Mouse (Mus musculus): ENCODE results near the gene 1700025G04Rik. TPM values are rescaled to one million over a fixed set of nuclear protein-coding genes. Genes with fewer than 3 reads are reported as not detected.
"Not testable (repeated sequence)": the region's sequence is repeated elsewhere in the genome, so short reads cannot be mapped to it uniquely, and the experiment has no call there.

Gene 1700025G04Rik
- total RNA-seq, 2 experiments from 2014 or later = 62.2 to 70.4 TPM

- no peak for DNase-seq (ENCODE audit: low spot score in 2 of 2)
Measured at GRCm38 (mm10) chr1:151863135-151863796, 226.7 kb downstream of the 1700025G04Rik start.

DNA sequence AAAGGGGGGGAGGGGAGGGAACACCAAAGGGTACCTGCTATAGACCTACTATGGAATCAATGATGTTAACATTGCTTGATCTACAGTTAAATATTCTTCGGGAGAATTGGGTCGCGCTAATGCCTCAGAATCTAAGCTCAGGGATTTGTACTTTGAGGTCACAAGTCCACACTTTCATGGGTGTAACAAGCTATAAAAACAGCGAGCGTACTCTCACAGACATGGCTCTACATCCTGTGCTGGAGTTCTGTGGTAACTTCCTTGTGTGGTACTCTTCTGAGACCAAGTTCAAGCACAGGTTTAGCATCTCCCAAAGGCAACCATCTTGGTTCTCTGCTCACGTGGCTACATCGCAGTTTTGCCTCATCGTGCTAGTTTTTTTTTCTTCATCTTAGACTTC lies 227.8 kb downstream of the 1700025G04Rik start:
- DNase-seq (ENCODE audit: low spot score in 2 of 2) = no peak

GRCm38 (mm10) chr1:151861334-151861995 lies 228.5 kb downstream of the 1700025G04Rik start:
- no peak for DNase-seq (ENCODE audit: low spot score in 2 of 2)

DNA sequence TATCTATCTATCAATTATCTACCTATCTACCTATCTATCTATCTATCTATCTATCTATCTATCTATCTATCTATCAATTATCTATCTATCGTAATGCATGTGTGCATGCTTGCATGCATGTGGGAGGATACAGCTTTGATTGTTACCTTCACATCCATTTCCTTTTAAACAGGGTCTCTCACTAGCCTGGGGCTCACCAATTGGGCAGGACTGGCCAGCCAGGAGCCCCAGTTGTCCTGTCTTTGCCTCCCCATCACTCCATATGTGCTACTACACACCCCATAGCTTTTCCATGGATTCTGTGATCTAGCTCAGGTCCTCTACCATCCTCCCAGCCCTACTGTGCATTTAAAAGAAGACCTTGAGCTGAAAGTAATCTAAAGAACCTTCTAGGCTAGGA lies 231.5 kb downstream of the 1700025G04Rik start:
- DNase-seq (ENCODE audit: low spot score in 2 of 2) = no peak

DNA sequence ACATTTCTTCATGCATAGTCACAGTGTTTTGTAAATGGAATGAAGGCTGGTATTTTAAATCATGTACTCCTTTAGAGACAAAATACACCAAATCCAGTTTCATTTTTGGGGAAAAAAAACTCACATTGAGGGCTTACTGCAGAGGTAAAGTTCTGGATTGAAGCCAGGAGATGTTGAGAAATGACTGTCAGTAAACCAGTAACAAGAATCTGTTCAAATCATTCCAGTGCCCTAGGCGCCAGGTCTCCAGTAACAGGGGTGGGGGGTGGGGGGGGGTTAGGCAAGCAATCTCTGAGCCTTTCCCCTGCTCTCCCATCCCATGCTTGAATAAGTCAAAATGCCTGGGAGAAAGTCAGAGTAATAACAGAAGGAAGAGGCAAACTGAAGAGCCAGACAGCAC lies 234.4 kb downstream of the 1700025G04Rik start:
- no peak for DNase-seq (ENCODE audit: low spot score in 2 of 2)

- DNase-seq (ENCODE audit: low spot score in 2 of 2) = no peak
Measured at GRCm38 (mm10) chr1:151851976-151852375, 237.9 kb downstream of the 1700025G04Rik start.

DNA sequence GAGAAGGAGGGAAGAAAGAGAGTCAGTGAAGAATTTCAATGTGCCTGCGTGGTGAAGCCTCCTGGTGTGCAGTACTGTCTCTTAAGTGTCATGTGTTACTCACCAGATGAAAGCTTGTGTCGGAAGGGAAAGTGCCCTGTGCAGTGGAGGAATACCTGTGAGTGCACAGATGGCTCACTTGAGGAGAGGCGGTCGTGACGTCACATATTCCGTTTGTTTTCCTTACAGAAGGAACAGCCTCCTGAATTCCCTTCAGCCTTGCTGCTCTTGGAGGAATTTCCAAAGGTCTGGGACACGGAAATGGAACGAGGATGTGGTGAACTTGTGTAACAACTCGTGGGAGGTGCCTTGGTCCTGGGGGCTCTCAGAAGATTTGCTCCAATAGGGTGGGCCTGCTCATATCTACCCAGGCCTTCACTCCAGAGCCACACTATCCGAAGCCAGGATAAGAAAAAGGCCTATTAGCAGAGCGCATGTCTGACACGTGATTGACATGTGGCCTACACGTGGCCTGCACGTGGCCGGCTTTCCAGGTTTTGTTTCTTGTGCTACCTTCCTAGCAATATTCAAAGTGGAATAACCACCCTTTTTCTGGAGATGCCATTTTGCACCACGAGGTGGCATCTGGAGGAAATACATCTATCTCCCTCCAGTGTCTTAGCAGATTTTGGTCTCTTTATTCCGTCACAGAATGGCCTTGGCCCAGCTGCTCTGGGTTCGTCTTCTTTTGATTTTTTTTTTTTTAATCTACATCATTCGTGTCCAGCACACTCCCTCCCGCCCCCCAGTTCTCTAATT lies 238.7 kb downstream of the 1700025G04Rik start:
- no peak for DNase-seq (ENCODE audit: low spot score in 2 of 2)

- DNase-seq (ENCODE audit: low spot score in 2 of 2) = no peak
Measured at GRCm38 (mm10) chr1:151849993-151850608, 239.8 kb downstream of the 1700025G04Rik start.

GRCm38 (mm10) chr1:151848286-151848685 lies 241.6 kb downstream of the 1700025G04Rik start:
- DNase-seq (ENCODE audit: low spot score in 2 of 2) = no peak

DNA sequence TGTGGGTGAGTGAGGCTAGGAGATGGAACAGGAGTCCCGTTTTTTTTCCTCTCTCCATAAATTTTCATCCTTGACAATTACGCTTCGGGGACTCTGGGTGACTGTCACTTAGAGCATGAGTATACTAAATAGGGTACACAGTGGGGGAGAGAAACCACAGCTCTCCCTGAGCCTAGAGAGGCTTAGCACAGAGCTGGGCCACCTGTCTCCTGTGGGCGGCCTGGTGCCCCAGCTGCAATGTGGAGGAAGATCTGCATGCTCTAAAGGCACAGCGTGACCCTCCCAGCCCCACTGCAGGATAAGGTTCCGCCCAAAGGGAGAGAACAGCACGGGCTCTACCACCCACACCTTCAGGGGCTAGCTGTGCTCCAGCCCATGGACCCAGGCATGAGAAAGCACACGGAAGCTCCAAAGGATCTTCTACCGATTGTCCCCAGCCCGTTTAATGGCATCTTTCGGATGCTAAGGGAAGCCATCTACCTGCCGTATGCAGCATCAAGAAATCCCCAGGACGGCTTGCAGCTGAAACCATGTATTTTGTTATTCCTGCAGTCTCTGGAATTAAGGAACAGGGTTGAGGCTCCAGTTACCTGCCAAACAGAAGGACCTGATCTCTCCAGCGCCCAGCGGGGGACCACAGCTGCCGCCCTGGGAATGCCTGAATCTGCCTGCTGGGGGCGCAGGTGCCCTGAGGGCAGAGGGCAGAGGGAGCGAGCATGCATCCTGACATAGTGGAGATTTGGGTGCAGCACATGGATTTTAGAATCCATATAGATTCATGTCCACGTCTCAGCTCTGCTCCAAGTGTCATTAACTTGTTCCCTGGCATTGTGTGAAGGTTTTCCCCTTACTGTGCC lies 243.8 kb downstream of the 1700025G04Rik start:
- no peak for DNase-seq (ENCODE audit: low spot score in 2 of 2)

DNA sequence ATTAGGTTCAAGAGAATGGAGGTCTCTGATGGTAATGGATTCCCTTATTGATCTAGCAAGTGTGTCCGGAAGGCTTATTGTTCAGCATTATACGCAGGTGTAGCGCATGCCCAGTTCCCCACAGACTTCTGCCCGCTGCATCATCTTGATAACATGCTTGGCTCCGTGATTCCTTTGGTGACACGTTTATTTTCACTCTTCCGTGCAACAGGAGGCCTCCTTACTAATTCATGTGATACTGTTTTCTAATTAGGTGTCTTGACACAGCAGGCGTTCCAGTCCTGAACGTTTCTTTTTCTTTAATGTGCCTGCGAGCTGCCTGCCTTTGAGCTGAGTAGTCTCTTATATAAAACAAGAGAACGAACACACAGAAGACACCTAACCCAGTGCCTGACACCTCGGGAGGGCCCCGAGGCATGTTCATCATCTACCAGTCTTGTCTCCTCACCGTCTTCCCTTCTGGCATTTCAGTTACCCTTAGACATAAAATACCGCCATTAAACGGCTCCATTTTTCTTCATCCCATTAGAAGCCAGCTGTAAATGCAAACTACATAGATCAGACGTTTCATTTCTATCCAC lies 244.6 kb downstream of the 1700025G04Rik start:
- DNase-seq (ENCODE audit: low spot score in 2 of 2) = no peak

GRCm38 (mm10) chr1:151840345-151840744 lies 249.6 kb downstream of the 1700025G04Rik start:
- DNase-seq (ENCODE audit: low spot score in 2 of 2) = not testable (repeated sequence)

GRCm38 (mm10) chr1:151835261-151835660 lies 254.7 kb downstream of the 1700025G04Rik start:
- DNase-seq (ENCODE audit: low spot score in 2 of 2) = no peak

- no peak for DNase-seq (ENCODE audit: low spot score in 2 of 2)
Measured at GRCm38 (mm10) chr1:151831791-151832190, 258.1 kb downstream of the 1700025G04Rik start.

- peak; percentile 22 to 49 for DNase-seq (ENCODE audit: low spot score in 2 of 2)
Measured at GRCm38 (mm10) chr1:151825065-151825464, 264.9 kb downstream of the 1700025G04Rik start.

DNA sequence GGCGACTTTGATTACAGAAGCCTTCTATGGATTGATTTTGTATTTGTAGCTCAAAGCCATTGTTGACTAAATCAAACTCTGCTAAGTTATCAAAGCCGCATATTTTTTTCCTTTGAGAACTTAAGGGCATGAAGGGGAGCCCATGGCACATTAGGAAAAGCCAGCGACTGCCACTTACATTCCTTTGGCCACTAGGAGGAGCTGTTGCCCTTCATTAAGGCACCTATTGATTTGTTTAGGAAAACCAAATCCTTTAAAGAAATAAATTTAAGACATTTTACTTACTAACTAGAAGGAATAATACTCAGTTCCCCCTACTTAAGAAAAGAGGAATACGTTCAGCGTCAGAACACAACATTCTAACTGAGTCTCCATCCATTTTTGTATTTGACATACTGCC lies 269.5 kb downstream of the 1700025G04Rik start:
- DNase-seq (ENCODE audit: low spot score in 2 of 2) = peak; percentile 55 to 90

DNA sequence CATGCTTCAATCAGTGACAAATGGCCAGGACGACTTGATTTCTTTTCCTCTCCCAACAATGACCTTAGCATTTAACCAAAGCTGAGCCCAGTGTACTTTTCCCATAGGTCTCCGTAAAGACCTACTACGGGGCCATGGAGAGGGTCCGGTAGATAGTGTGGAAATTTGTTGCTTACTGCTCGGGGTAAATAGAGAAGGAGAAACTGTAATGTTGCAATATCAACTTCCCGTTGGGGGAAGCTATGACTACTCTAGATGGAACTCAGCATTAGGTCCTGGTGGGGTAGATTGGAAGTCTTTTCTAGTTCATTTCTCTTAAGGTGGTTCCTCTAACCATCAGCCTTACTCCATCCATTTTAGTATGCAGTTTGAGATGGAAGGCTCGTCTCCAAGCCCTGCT lies 270.7 kb downstream of the 1700025G04Rik start:
- no peak for DNase-seq (ENCODE audit: low spot score in 2 of 2)

- no peak for DNase-seq (ENCODE audit: low spot score in 2 of 2)
Measured at GRCm38 (mm10) chr1:151816051-151816450, 273.9 kb downstream of the 1700025G04Rik start.

DNA sequence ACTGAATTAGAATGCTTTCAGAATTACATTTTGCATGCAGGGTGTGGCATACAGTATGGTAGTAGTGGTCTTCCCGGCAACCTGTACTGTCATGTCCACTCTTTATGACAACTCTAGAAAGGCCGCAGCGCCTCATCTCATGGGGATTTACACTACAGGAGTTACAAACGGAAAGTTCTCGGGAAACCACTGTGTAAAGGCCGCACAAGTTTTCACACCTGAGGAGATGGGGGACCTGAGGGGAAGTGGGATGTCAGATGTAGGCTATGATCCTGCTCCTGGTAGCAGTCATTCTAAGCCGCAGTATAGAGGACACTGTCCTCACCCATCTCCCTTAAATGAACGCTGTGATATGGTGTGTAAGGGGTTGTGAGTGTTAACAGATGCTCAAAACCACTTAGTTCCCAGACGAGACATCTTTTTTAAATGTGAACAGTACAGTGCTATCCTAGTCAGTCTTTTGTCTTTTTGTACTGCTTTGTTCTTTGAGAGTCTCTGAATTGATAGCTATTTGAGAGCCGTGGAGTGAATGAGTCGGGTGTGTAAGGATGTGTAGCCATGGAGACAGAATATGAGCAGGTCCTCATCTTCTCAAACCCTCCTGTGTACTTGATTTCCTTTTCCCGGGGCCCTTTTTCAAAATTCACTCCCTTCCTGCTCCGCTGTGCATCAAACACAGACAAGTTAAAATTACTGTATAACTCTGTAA lies 277.8 kb downstream of the 1700025G04Rik start:
- DNase-seq (ENCODE audit: low spot score in 2 of 2) = no peak

- DNase-seq (ENCODE audit: low spot score in 2 of 2) = no peak
Measured at GRCm38 (mm10) chr1:151811456-151811855, 278.5 kb downstream of the 1700025G04Rik start.
